Mouse (Mus musculus) kidney, adult 2 months (tissue): ENCODE results near the gene Phgdh.

Experiments used
- CTCF ChIP-seq: fragments of 200-500 bp; conservative IDR thresholded peaks from 2 replicates; pipeline ENCODE4 v1.5.1; 2011; ENCODE audit warnings: low read depth, mild to moderate bottlenecking, control low read depth, low read length, moderate library complexity, mixed read lengths; ENCODE audit not compliant: insufficient read depth, insufficient read length
- POLR2A ChIP-seq: fragments of 200-500 bp; IDR thresholded peaks from one replicate; pipeline ENCODE4 v1.6.1; 2011; ENCODE audit warnings: low read depth, low read length, control low read depth

GRCm38 (mm10) chr3:98317143-98317542, 22.6 kb downstream of the Phgdh start:
- TF ChIP-seq CTCF: no peak
- TF ChIP-seq POLR2A: no peak
